Mouse (Mus musculus) activated CD4-positive, CD25-positive, alpha-beta regulatory T cell, adult 9 weeks (primary cell): ENCODE data around the gene Acot8. TPM values are rescaled to one million over a fixed set of nuclear protein-coding genes. Genes with fewer than 3 reads are reported as not detected.

Experiments
- polyA plus RNA-seq: library from polyadenylated mRNA; unstranded; fragments of 100-300 nt; shearing (Covaris generic); gene quantifications from one replicate; pipeline ENCODE4 v1.2.1, GENCODE M21; 2017

Gene Acot8
- polyA plus RNA-seq, result 42.7 TPM

GRCm38 (mm10) chr2:164804533-164805331 lies at the start of gene Acot8, which contains the start of gene Zswim3:
TSS of gene Acot8 (minus strand) at chr2:164804882.
TSS of gene Zswim3 (plus strand) at chr2:164805098.

DNA sequence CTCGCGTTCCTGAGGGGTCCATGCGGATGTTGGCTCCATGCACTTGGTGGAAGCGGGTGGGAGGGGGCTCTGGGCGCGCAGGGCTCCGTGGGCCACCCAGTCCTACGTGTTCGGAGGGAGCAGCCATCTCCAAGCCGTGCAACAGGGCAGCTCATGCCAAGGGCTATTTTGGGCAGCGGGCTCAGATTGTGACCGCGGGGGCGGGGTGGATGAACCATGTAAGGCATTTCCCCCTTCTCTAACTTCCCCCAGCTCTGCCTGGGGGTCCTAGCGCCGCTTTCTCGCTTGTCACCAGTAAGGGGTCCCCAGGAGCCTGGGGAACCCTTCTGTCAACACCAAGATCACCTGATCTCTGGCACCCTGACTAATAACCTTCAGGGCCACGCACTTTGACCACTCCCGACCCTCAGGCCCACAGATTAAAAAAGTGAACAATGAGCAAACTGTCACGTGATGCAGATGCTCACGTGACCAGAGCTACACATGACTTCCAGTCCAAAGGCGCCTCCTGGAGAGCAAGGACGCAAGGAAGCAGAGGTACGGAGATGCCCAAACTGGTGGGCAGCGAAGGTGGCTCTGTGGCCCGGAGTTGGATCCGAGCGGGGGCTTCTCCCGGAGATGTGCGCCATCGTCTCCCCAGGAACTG lies 28.8 kb upstream of the Acot8 start, which contains the start of gene Neurl2:
TSS of gene Neurl2 (minus strand) at position 143 of the 646 bp plus-strand sequence.

GRCm38 (mm10) chr2:164832748-164833301 lies 28.1 kb upstream of the Acot8 start, which contains the start of gene Ctsa:
TSS of gene Ctsa (plus strand) at chr2:164832873.

DNA sequence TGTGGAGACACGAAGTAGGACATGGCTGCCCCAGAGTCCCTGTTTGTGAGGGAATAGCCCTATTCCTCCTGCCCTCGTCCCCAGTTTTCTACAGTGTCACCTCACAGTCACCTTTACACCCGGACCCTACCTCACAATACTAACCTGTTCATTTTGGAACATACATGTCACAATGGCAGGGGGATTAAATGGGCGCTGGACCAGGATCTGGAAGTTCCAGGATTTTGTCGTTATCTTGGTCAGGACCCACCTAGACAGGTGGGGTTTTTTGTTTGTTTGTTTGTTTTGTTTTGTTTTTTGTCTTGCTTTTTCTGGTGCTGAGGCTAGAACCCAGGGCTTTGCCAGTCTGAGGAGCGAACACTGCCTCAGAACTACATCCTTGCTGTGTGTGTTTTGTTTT lies 23.8 kb upstream of the Acot8 start, which contains the start of gene Spata25:
TSS of gene Spata25 (minus strand) at position 101 of the 400 bp plus-strand sequence.

GRCm38 (mm10) chr2:164822636-164823165 lies 18.0 kb upstream of the Acot8 start, which contains the start of gene Zswim1:
TSS of gene Zswim1 (plus strand) at chr2:164822686.

DNA sequence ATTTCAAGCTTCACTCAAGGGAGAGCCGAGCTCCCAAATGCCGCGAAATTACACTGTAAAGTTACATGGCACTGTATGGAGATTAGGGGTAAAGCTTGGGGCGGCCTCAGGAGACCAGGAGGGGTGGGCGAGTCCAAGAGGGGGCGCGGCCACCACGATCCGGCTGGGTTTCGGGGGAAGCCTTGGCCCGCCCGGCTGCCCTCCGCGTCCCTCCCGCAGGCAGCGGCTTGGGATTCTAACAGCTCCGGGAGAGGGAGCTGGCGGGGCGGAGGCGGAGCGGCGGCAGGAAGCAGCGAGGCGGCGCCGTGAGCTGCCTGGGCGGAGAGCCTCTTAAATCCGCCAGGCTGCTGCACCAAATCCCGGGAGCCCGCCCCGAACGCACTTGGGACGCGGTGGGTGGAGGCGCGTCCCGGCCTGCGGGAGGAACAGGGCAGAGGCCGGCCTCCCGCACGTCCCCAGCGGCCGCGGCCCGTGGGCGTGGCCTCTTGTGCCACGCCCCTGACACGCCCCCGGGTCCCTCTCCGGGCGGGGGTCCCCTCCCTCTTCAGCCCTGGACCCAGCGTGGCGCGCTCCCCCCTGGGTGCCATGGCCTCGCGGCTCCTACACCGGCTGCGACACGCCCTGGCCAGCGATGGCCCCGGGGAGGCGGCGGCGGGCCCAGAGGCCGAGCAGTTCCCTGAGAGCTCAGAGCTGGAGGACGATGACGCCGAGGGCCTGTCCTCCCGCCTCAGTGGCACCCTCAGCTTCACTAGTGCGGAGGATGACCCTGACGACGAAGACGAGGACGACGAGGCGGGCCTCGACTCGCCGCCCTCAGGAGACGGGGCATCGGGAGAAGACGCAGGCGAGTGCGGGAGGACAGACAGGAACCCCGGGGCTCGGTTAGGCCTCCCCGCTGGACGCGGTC lies 18.9 kb downstream of the Acot8 start, which contains the start of gene Snx21:
TSS of gene Snx21 (plus strand) at position 343 of the 907 bp plus-strand sequence.

GRCm38 (mm10) chr2:164779481-164780086 lies 25.1 kb downstream of the Acot8 start, which contains the start of gene Tnnc2:
TSS of gene Tnnc2 (minus strand) at chr2:164779967.

DNA sequence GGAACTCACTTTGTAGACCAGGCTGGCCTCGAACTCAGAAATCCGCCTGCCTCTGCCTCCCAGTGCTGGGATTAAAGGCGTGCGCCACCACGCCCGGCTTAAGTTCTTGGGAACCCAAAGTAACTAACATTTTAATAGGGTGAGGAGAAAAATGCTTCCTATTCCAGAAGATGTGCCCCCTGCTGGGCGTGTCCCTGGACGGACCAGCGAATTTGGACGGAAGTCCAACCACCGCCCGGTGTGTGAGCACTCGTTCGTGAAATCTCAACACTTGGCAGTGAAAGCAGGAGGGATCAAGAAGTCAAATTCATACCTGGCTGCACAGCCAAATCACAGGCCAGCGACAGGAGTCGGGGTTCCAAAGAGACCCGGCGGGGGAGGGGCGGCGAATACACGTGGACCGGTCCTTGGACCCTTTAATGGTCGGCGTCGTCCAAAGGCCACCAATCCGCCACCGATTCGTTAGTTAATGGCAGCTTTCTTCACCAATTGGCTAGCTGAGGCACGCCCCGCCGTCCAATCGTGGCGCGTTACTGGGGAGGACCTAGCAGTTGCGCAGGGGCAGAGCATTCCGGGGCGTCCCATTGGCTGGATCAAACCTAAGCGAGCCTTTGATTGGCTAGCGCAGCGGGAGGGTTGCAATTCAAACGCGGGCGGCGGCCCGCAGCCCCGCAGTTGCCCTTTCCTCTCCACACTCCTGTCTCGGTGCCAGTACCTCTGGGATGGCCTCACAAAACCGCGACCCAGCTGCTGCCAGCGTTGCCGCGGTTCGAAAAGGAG lies 35.2 kb downstream of the Acot8 start, which contains the start of gene Ube2c:
TSS of gene Ube2c (plus strand) at position 641 of the 780 bp plus-strand sequence.

DNA sequence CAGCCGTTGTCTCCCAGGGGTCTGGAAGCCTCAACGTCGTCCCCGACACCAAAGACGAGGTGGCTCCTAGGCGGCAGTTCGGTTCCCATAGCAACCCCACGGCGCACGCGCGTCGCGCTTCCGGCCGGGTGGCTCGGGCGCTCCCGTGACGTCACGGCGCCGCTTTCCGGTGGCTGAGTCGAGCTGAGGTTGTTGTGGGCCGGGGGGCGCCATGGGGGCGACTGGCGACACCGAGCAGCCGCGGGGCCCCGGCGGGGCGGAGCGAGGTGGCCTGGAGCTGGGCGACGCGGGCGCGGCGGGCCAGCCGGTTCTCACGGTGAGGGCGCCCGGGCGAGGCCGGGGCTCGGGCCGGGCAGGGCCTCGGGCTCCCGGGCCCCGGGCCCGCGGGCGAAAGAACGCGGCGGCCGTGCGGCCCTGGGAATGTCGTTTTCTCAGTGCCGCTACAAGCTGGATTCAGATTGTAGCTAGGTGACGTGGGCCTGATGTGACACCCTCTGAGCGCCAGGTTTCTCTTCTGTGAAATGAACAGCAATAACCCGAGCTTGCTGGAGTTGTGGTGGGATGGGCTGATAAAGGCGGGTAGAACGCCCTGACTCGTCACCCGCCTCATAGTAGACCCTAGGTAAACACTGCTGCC lies 58.7 kb downstream of the Acot8 start, which contains the start of the genes Wfdc3 and Dnttip1:
TSS of gene Wfdc3 (minus strand) at position 89 of the 637 bp plus-strand sequence.
TSS of gene Dnttip1 (plus strand) at position 141 of the 637 bp plus-strand sequence.

Other genes starting within 250 kb of the Acot8 start
- 5.5 TPM for gene Wfdc2, start 242.5 kb downstream of the Acot8 start, polyA plus RNA-seq
- not detected for gene Spint3, start 231.4 kb downstream of the Acot8 start, polyA plus RNA-seq
- not detected for gene Wfdc6a, start 219.4 kb downstream of the Acot8 start, polyA plus RNA-seq
- gene Eppin, start 211.3 kb downstream of the Acot8 start, polyA plus RNA-seq, result not detected
- gene Wfdc6b, start 191.4 kb downstream of the Acot8 start, polyA plus RNA-seq, result not detected
- not detected for gene Wfdc8, start 191.3 kb downstream of the Acot8 start, polyA plus RNA-seq
- not detected for gene Wfdc16, start 166.1 kb downstream of the Acot8 start, polyA plus RNA-seq
- gene Wfdc10, start 148.8 kb downstream of the Acot8 start, polyA plus RNA-seq, result not detected
- gene Wfdc9, start 148.3 kb downstream of the Acot8 start, polyA plus RNA-seq, result not detected
- gene Wfdc11, start 130.8 kb downstream of the Acot8 start, polyA plus RNA-seq, result not detected
- not detected for gene Wfdc13, start 119.8 kb downstream of the Acot8 start, polyA plus RNA-seq
- not detected for gene Spint4, start 106.4 kb downstream of the Acot8 start, polyA plus RNA-seq
- not detected for gene Spint5, start 89.6 kb downstream of the Acot8 start, polyA plus RNA-seq
- not detected for gene Wfdc3, start 59.0 kb downstream of the Acot8 start, polyA plus RNA-seq
- gene Dnttip1, start 58.9 kb downstream of the Acot8 start, polyA plus RNA-seq, result 13.0 TPM
- gene Ube2c, start 35.0 kb downstream of the Acot8 start, polyA plus RNA-seq, result 18.4 TPM
- gene Tnnc2, start 24.9 kb downstream of the Acot8 start, polyA plus RNA-seq, result not detected
- 8.1 TPM for gene Snx21, start 19.1 kb downstream of the Acot8 start, polyA plus RNA-seq
- 9.2 TPM for gene Zswim3, start 216 bp upstream of the Acot8 start, polyA plus RNA-seq
- gene Zswim1, start 17.8 kb upstream of the Acot8 start, polyA plus RNA-seq, result 26.5 TPM
- gene Spata25, start 23.7 kb upstream of the Acot8 start, polyA plus RNA-seq, result 0.60 TPM
- 202 TPM for gene Ctsa, start 28.0 kb upstream of the Acot8 start, polyA plus RNA-seq
- gene Neurl2, start 28.6 kb upstream of the Acot8 start, polyA plus RNA-seq, result 1.9 TPM
- 0.87 TPM for gene Pltp, start 52.8 kb upstream of the Acot8 start, polyA plus RNA-seq
- 123 TPM for gene Pcif1, start 74.4 kb upstream of the Acot8 start, polyA plus RNA-seq
- gene Zfp335, start 106.9 kb upstream of the Acot8 start, polyA plus RNA-seq, result 45.3 TPM
- 13.8 TPM for gene Mmp9, start 135.9 kb upstream of the Acot8 start, polyA plus RNA-seq
- gene Slc12a5, start 155.9 kb upstream of the Acot8 start, polyA plus RNA-seq, result 0.28 TPM
- gene Ncoa5, start 230.0 kb upstream of the Acot8 start, polyA plus RNA-seq, result 55.5 TPM